Mouse (Mus musculus) CH12.LX (cell line): ENCODE measurements at regions not wholly inside any gene's neighbourhood (a gene's known extent, or its start where the extent isn't known, plus 50 kb on each side); places are given as distances from the start of the nearest gene placed in this dataset.

Experiments used
- DNase-seq: peaks from one replicate; pipeline ENCODE4 v3.0.0-alpha.2; 2013; ENCODE audit errors: extremely low read depth
- H3K27ac ChIP-seq: 2 replicates; pipeline ENCODE4 v1.5.1; 2012; ENCODE audit warnings: low read depth, mild to moderate bottlenecking, control low read depth, moderate library complexity; ENCODE audit not compliant: insufficient read depth
- H3K27me3 ChIP-seq: replicated peaks from 2 replicates; pipeline ENCODE3; 2012; ENCODE audit warnings: inconsistent platforms
- H3K36me3 ChIP-seq, 2 experiments: replicated peaks in 1 of 2; 2 replicates each; pipeline versions ENCODE3 to v1.6.1; 2012; ENCODE audit warnings: inconsistent platforms in 1 of 2, low read length in 1 of 2, mild to moderate bottlenecking in 1 of 2, mixed read lengths in 1 of 2, moderate library complexity in 1 of 2; ENCODE audit not compliant: control insufficient read depth in 1 of 2, insufficient read depth in 1 of 2
- H3K4me1 ChIP-seq, 2 experiments: 2 replicates each; pipeline ENCODE4 v1.6.1; 2012; ENCODE audit warnings: inconsistent platforms in 1 of 2, moderate library complexity in 1 of 2; ENCODE audit not compliant: insufficient read depth in 2 of 2, control insufficient read depth in 1 of 2
- H3K4me2 ChIP-seq: 2 replicates; pipeline ENCODE4 v1.6.1; 2012; ENCODE audit warnings: low read depth, mild to moderate bottlenecking, control low read depth; ENCODE audit not compliant: poor library complexity, insufficient read depth, severe bottlenecking
- H3K4me3 ChIP-seq, 3 experiments: fragments of 150-350 bp in 1 of 3; sonication (generic) in 1 of 3; replicated peaks in 1 of 3; 2 replicates each; pipeline versions ENCODE3 to v1.5.1; 2011 to 2012; ENCODE audit warnings: low read depth in 2 of 3, low read length in 2 of 3, mild to moderate bottlenecking in 2 of 3, moderate library complexity in 2 of 3, control low read depth in 1 of 3, improper control_type of control experiment in 1 of 3, inconsistent platforms in 1 of 3, mixed read lengths in 1 of 3; ENCODE audit not compliant: poor library complexity in 1 of 3
- H3K79me2 ChIP-seq: replicated peaks from 2 replicates; pipeline ENCODE4 v1.6.1; 2012; ENCODE audit warnings: mild to moderate bottlenecking, moderate library complexity; ENCODE audit not compliant: control insufficient read depth, poor library complexity, insufficient read depth, severe bottlenecking; ENCODE audit errors: extremely low read depth
- H3K9ac ChIP-seq: 2 replicates; pipeline ENCODE4 v1.6.1; 2012; ENCODE audit warnings: low read depth, mild to moderate bottlenecking, control low read depth, moderate library complexity; ENCODE audit not compliant: insufficient read depth
- H3K9me3 ChIP-seq: replicated peaks from 2 replicates; pipeline ENCODE3; 2012; ENCODE audit warnings: low read length, inconsistent platforms, mixed read lengths
- JUN ChIP-seq: IDR thresholded peaks from 2 replicates; pipeline ENCODE4 v1.6.1; 2011; ENCODE audit warnings: low read depth, mild to moderate bottlenecking, low read length, improper control_type of control experiment, moderate library complexity; ENCODE audit not compliant: insufficient read depth
- JUND ChIP-seq: conservative IDR thresholded peaks from 2 replicates; pipeline ENCODE4 v1.6.1; 2011; ENCODE audit warnings: low read depth, low read length, improper control_type of control experiment
- KAT2A ChIP-seq: IDR thresholded peaks from 2 replicates; pipeline ENCODE4 v1.6.1; 2012; ENCODE audit warnings: low read length, improper control_type of control experiment, inconsistent platforms; ENCODE audit not compliant: insufficient replicate concordance
- MAZ ChIP-seq: IDR thresholded peaks from 2 replicates; pipeline ENCODE4 v1.6.1; 2012; ENCODE audit warnings: low read depth, mild to moderate bottlenecking, inconsistent platforms, low read length, improper control_type of control experiment, moderate library complexity
- MEF2A ChIP-seq: IDR thresholded peaks from 2 replicates; pipeline ENCODE4 v1.6.1; 2014; ENCODE audit warnings: low read depth, mild to moderate bottlenecking, inconsistent platforms, low read length, improper control_type of control experiment, borderline replicate concordance
- MYC ChIP-seq: IDR thresholded peaks from 2 replicates; pipeline ENCODE4 v1.6.1; 2011; ENCODE audit warnings: low read depth, mild to moderate bottlenecking, improper control_type of control experiment, low read length
- PAX5 ChIP-seq: IDR thresholded peaks from 2 replicates; pipeline ENCODE4 v1.6.1; 2012; ENCODE audit warnings: low read length, inconsistent platforms, mixed read lengths
- TCF12 ChIP-seq: IDR thresholded peaks from 2 replicates; pipeline ENCODE4 v1.6.1; 2014; ENCODE audit warnings: low read depth, mild to moderate bottlenecking, inconsistent platforms, low read length, improper control_type of control experiment
- USF2 ChIP-seq: conservative IDR thresholded peaks from 2 replicates; pipeline ENCODE4 v1.6.1; 2011; ENCODE audit warnings: low read depth, low read length, improper control_type of control experiment
- ZKSCAN1 ChIP-seq: IDR thresholded peaks from 2 replicates; pipeline ENCODE4 v1.6.1; 2012; ENCODE audit warnings: low read depth, inconsistent platforms, low read length, improper control_type of control experiment, borderline replicate concordance
- ZMIZ1 ChIP-seq: IDR thresholded peaks from 2 replicates; pipeline ENCODE4 v1.6.1; 2012; ENCODE audit warnings: low read depth, mild to moderate bottlenecking, inconsistent platforms, low read length, improper control_type of control experiment
- ZNF384 ChIP-seq: IDR thresholded peaks from 2 replicates; pipeline ENCODE4 v1.6.1; 2012; ENCODE audit warnings: low read depth, low read length, improper control_type of control experiment, inconsistent platforms
- dilution Hi-C: fragments of 300-500 bp; cut with MboI; formaldehyde crosslinking; loops from 2 replicates; pipeline ENCODE4 v1.14.3; 2020; ENCODE audit warnings: low sequenced_read_pairs; ENCODE audit not compliant: extremely low pct_unique_long_range_greater_than_20kb, extremely low pct_ligation_motif_present
- in situ Hi-C: fragments of 300-500 bp; cut with MboI; formaldehyde crosslinking; loops from 3 replicates; pipeline ENCODE4 v1.14.3; 2019; ENCODE audit warnings: low sequenced_read_pairs, low pct_ligation_motif_present, low pct_unique_long_range_greater_than_20kb, mixed read lengths

DNA sequence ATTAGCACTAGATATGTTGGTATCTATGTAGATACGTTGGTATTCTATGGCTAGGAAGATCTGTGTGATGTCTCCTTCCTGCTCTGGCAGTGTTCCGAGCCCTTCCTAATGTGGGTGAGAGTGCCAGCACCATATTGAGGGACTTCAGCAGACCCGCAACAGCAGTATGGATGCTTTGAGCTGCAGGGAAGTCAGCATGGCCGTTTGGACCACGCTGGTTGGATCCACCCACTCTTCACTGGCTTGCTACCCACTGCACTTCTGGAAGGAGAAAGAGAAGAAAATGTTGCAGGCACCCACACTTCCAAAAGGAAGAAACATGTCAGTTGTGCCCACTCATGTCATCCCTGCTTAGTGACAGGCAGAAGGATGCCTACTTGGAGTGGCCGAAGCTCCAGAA is 346.2 kb upstream of the 3110018I06Rik start:
- dilution Hi-C loops: no loop called here
- no peaks in the 10 kb centered on the region for H3K27me3 ChIP-seq
- no peak overlapping the region for H3K4me2 ChIP-seq
- DNase-seq: no peak
- TF ChIP-seq TCF12 (no peak), JUND (no peak), KAT2A (no peak)
- peaks cover 94% of the 10 kb centered on the region for H3K9me3 ChIP-seq
- no peak overlapping the region for H3K27ac ChIP-seq
- H3K36me3 ChIP-seq: no peaks in the 10 kb centered on the region
- no peaks in the 10 kb centered on the region for H3K4me1 ChIP-seq
- no peak overlapping the region for H3K4me3 ChIP-seq
- no peaks in the 10 kb centered on the region for H3K79me2 ChIP-seq
- H3K9ac ChIP-seq: no peak overlapping the region
- in situ Hi-C loops: no loop called here

DNA sequence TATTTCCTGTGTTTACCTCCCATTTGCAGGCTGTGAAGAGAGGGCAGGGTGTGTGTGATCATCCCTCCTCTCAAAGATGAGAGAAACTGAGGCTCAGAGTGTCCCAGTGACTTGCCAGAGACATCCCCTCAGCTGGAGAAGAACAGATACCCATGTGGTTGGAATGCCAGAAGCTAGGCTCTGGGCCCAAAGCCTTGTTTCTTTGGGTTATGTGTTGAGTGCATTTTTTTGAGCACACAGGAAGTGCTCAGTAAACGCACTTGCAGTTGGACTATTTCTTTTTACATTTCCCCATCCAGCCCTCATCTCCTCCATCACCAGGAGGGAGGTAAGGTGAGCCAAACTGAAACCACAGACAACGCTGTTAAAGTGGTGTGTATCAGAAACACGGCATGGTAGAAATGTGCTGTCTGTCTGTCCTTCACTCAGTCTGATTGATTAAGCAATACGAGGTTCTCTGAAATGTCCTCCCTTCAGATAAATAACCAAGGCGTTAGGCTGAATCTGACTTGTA is 341.8 kb upstream of the 3110018I06Rik start:
- Histone ChIP-seq H3K4me3 (no peak overlapping the region), H3K9ac (no peak overlapping the region), H3K27me3 (no peaks in the 10 kb centered on the region), H3K79me2 (no peaks in the 10 kb centered on the region), H3K9me3 (peaks cover 97% of the 10 kb centered on the region), H3K4me1 (no peaks in the 10 kb centered on the region), H3K4me2 (no peak overlapping the region), H3K27ac (no peak overlapping the region), H3K36me3 (no peaks in the 10 kb centered on the region)
- no peak for TF ChIP-seq MAZ
- TF ChIP-seq USF2: no peak
- no peak for TF ChIP-seq ZMIZ1
- TF ChIP-seq ZNF384: no peak
- TF ChIP-seq JUN: no peak
- no peak for TF ChIP-seq ZKSCAN1
- DNase-seq: no peak
- dilution Hi-C loops (no loop called here), in situ Hi-C loops (no loop called here)

DNA sequence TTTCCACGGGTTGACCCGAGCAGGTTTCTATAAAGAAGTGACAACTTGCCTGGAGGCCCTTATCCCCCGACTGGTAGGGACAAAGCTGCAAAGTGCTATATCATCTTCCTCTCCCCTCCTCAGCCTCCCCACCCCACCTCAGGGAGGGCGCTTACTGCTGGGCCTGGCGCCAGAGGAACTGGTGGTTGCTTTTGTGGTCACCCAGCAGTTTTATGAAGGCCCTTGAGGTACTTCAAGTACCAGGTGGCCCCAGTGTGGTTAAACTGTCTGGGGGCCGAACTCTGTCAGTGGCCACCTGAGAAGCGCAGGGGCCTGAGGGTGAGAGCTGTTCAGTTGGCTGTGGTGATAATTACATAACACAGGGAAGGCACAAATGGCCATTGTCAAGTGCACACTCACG is 340.0 kb upstream of the 3110018I06Rik start:
- no peak overlapping the region for H3K4me2 ChIP-seq
- DNase-seq: no peak
- in situ Hi-C loops: no loop called here
- no peaks in the 10 kb centered on the region for H3K27me3 ChIP-seq
- no peaks in the 10 kb centered on the region for H3K79me2 ChIP-seq
- no peaks in the 10 kb centered on the region for H3K36me3 ChIP-seq
- H3K9ac ChIP-seq: no peak overlapping the region
- H3K9me3 ChIP-seq: peaks cover 97% of the 10 kb centered on the region
- dilution Hi-C loops: no loop called here
- no peak overlapping the region for H3K27ac ChIP-seq
- H3K4me3 ChIP-seq: no peak overlapping the region
- TF ChIP-seq PAX5 (no peak), MYC (no peak), ZMIZ1 (no peak), MAZ (no peak), MEF2A (no peak)
- TF ChIP-seq, all 38 proteins: peak for 0
- no peaks in the 10 kb centered on the region for H3K4me1 ChIP-seq
